Mouse (Mus musculus) liver, postnatal 0 days (tissue): ENCODE data around the gene Nin. TPM values are rescaled to one million over a fixed set of nuclear protein-coding genes. Genes with fewer than 3 reads are reported as not detected.

Source experiments
- ATAC-seq: fragments of 200-750 bp; cut with Nextera tagmentation; 2 replicates; pipeline ENCODE4 v1.8.0; 2017; ENCODE audit warnings: mild to moderate bottlenecking, moderate library complexity
- DNase-seq: peaks from one replicate; pipeline ENCODE4 v3.0.0-alpha.2; 2016
- H3K27ac ChIP-seq: fragments of 300-500 bp; sonication (generic); 2 replicates; pipeline ENCODE4 v1.5.1; 2014; ENCODE audit warnings: antibody characterized with exemption, moderate library complexity, mild to moderate bottlenecking, low read depth
- H3K27me3 ChIP-seq: fragments of 300-500 bp; sonication (generic); 2 replicates; pipeline ENCODE4 v1.6.1; 2014; ENCODE audit warnings: low read length, control low read depth, mixed read lengths; ENCODE audit not compliant: insufficient read depth
- H3K36me3 ChIP-seq: fragments of 300-500 bp; sonication (generic); replicated peaks from 2 replicates; pipeline ENCODE4 v1.6.1; 2014; ENCODE audit warnings: mild to moderate bottlenecking, control low read depth, low read length, moderate library complexity, mixed read lengths; ENCODE audit not compliant: insufficient read depth
- H3K4me1 ChIP-seq: fragments of 300-500 bp; sonication (generic); 2 replicates; pipeline ENCODE4 v1.6.1; 2014; ENCODE audit warnings: antibody characterized with exemption, mild to moderate bottlenecking, control low read depth; ENCODE audit not compliant: insufficient read depth
- H3K4me2 ChIP-seq: fragments of 300-500 bp; sonication (generic); 2 replicates; pipeline ENCODE4 v1.6.1; 2014; ENCODE audit warnings: low read depth, mild to moderate bottlenecking, low read length, moderate library complexity, mixed read lengths
- H3K4me3 ChIP-seq: fragments of 300-500 bp; sonication (generic); 2 replicates; pipeline ENCODE4 v1.5.1; 2014; ENCODE audit warnings: low read depth, low read length
- H3K9ac ChIP-seq: fragments of 300-500 bp; sonication (generic); replicated peaks from 2 replicates; pipeline ENCODE4 v1.6.1; 2014; ENCODE audit warnings: mild to moderate bottlenecking, moderate library complexity
- H3K9me3 ChIP-seq: fragments of 300-500 bp; sonication (generic); 2 replicates; pipeline ENCODE4 v1.6.1; 2016; ENCODE audit warnings: mild to moderate bottlenecking, control low read depth, low read length, mixed read lengths
- CTCF ChIP-seq: sonication (generic); IDR thresholded peaks from 2 replicates; pipeline ENCODE4 v1.5.1; 2016; ENCODE audit warnings: antibody characterized with exemption, low read depth
- EP300 ChIP-seq: IDR thresholded peaks from 2 replicates; pipeline ENCODE4 v1.6.1; 2016; ENCODE audit warnings: antibody characterized with exemption, low read depth, mild to moderate bottlenecking
- WGBS: fragments of 180-500 bp; shearing (Covaris S2); extraction: QIAGEN DNeasy Blood & Tissue Kit; methylation state at CpG from one replicate; pipeline ENCODE4 v1.1.7; 2014; ENCODE audit not compliant: insufficient replicate concordance; 5-methylcytosine and 5-hydroxymethylcytosine counted together
- polyA plus RNA-seq: library from polyadenylated mRNA; unstranded; fragments of >200 nt; fragmentation: Nextera tagmentation; extraction: Ambion mirVana; gene quantifications from 2 replicates; pipeline ENCODE4 v1.2.1, GENCODE M21; 2015

Gene Nin
- polyA plus RNA-seq, 1 experiment from 2014 or later, result 2.9 TPM

- DNase-seq (no peak), ATAC-seq (no peak)
- Histone ChIP-seq H3K4me2 (no peak overlapping the region), H3K27me3 (no peaks in the 10 kb centered on the region), H3K36me3 (peaks cover 5% of the 10 kb centered on the region), H3K9ac (no peak overlapping the region), H3K27ac (no peak overlapping the region), H3K4me3 (no peak overlapping the region), H3K4me1 (no peaks in the 10 kb centered on the region), H3K9me3 (no peaks in the 10 kb centered on the region)
- 80% methylated on average over 7 of the region's 7 CpGs for WGBS
- TF ChIP-seq CTCF (peak; percentile 9; the same call in 1 of the 2 replicates), EP300 (no peak)
Observed at GRCm38 (mm10) chr12:70047281-70047680, 66.2 kb downstream of the Nin start.

- Histone ChIP-seq H3K4me2 (no peak overlapping the region), H3K9ac (no peak overlapping the region), H3K27me3 (no peaks in the 10 kb centered on the region), H3K4me1 (no peaks in the 10 kb centered on the region), H3K36me3 (peaks cover 2% of the 10 kb centered on the region), H3K4me3 (no peak overlapping the region), H3K9me3 (no peaks in the 10 kb centered on the region), H3K27ac (no peak overlapping the region)
- DNase-seq (no peak), ATAC-seq (no peak)
- TF ChIP-seq EP300 (no peak), CTCF (no peak)
- WGBS, result 76% methylated on average over 4 of the region's 4 CpGs
Observed at GRCm38 (mm10) chr12:70044353-70044752, 69.2 kb downstream of the Nin start.

- no peak for ATAC-seq
- no peaks in the 10 kb centered on the region for H3K27me3 ChIP-seq
- DNase-seq, result no peak
- peaks cover 2% of the 10 kb centered on the region for H3K36me3 ChIP-seq
- no peaks in the 10 kb centered on the region for H3K4me1 ChIP-seq
- no peak overlapping the region for H3K4me2 ChIP-seq
- no peak overlapping the region for H3K4me3 ChIP-seq
- no peak overlapping the region for H3K27ac ChIP-seq
- TF ChIP-seq CTCF, result no peak
- no peak for TF ChIP-seq EP300
- no peaks in the 10 kb centered on the region for H3K9me3 ChIP-seq
- H3K9ac ChIP-seq, result no peak overlapping the region
- WGBS, result 82% methylated on average over 13 of the region's 13 CpGs
Observed at GRCm38 (mm10) chr12:70043421-70043820, 70.1 kb downstream of the Nin start.

- Histone ChIP-seq H3K9ac (no peak overlapping the region), H3K27me3 (no peaks in the 10 kb centered on the region), H3K4me1 (no peaks in the 10 kb centered on the region), H3K27ac (no peak overlapping the region), H3K4me2 (no peak overlapping the region), H3K36me3 (peaks cover 7% of the 10 kb centered on the region), H3K4me3 (no peak overlapping the region), H3K9me3 (no peaks in the 10 kb centered on the region)
- no peak for DNase-seq
- ATAC-seq, result no peak
- WGBS, result 83% methylated on average over 6 of the region's 6 CpGs
- no peak for TF ChIP-seq CTCF
- TF ChIP-seq EP300, result no peak
Observed at GRCm38 (mm10) chr12:70040981-70041380, 72.5 kb downstream of the Nin start.

GRCm38 (mm10) chr12:70036722-70037305 lies 76.7 kb downstream of the Nin start:
- Histone ChIP-seq H3K27me3 (no peaks in the 10 kb centered on the region), H3K4me1 (no peaks in the 10 kb centered on the region), H3K9me3 (no peaks in the 10 kb centered on the region), H3K27ac (no peak overlapping the region), H3K9ac (no peak overlapping the region), H3K4me3 (no peak overlapping the region), H3K4me2 (no peak overlapping the region), H3K36me3 (peaks cover 5% of the 10 kb centered on the region; the same call in 1 of the 2 replicates)
- TF ChIP-seq CTCF (no peak), EP300 (no peak)
- ATAC-seq (no peak), DNase-seq (no peak)
- WGBS, result 89% methylated on average over 19 of the region's 19 CpGs

- no peak overlapping the region for H3K4me2 ChIP-seq
- peaks cover 27% of the 10 kb centered on the region for H3K36me3 ChIP-seq
- ATAC-seq (no peak), DNase-seq (no peak)
- no peak overlapping the region for H3K9ac ChIP-seq
- H3K9me3 ChIP-seq, result no peaks in the 10 kb centered on the region
- H3K4me1 ChIP-seq, result no peaks in the 10 kb centered on the region
- no peaks in the 10 kb centered on the region for H3K27me3 ChIP-seq
- no peak overlapping the region for H3K27ac ChIP-seq
- TF ChIP-seq CTCF, result no peak
- no peak for TF ChIP-seq EP300
- no peak overlapping the region for H3K4me3 ChIP-seq
Observed at GRCm38 (mm10) chr12:70026233-70026632, 87.3 kb downstream of the Nin start.

GRCm38 (mm10) chr12:70025431-70025830 lies 88.1 kb downstream of the Nin start:
- DNase-seq (no peak), ATAC-seq (no peak)
- 90% methylated on average over 6 of the region's 6 CpGs for WGBS
- no peaks in the 10 kb centered on the region for H3K27me3 ChIP-seq
- TF ChIP-seq CTCF (no peak), EP300 (no peak)
- peaks cover 29% of the 10 kb centered on the region for H3K36me3 ChIP-seq
- no peaks in the 10 kb centered on the region for H3K4me1 ChIP-seq
- H3K9ac ChIP-seq, result no peak overlapping the region
- H3K4me3 ChIP-seq, result no peak overlapping the region
- H3K27ac ChIP-seq, result no peak overlapping the region
- H3K9me3 ChIP-seq, result no peaks in the 10 kb centered on the region
- H3K4me2 ChIP-seq, result no peak overlapping the region
